Mouse (Mus musculus) ES-E14 (cell line): Measurements from ENCODE around the gene Ciz1.

ENCODE experiments used
- CHD2 ChIP-seq: IDR thresholded peaks from 2 replicates; pipeline ENCODE4 v1.6.1; 2014; ENCODE audit warnings: mild to moderate bottlenecking, low read depth, low read length, inconsistent platforms
- HCFC1 ChIP-seq: IDR thresholded peaks from 2 replicates; pipeline ENCODE4 v1.6.1; 2012; ENCODE audit warnings: low read length, inconsistent platforms, borderline replicate concordance; ENCODE audit not compliant: insufficient read depth

GRCm38 (mm10) chr2:32381775-32382223, 29.7 kb downstream of the Ciz1 start, which contains the start of gene 1110008P14Rik:
- peak; percentile 26; the same call in 1 of the 2 replicates for TF ChIP-seq HCFC1
- no peak for TF ChIP-seq CHD2
